Mouse (Mus musculus): Measurements from ENCODE around the gene Armcx6. TPM values are rescaled to one million over a fixed set of nuclear protein-coding genes. Genes with fewer than 3 reads are reported as not detected.

Armcx6 gene
- 3.1 TPM for polyA plus RNA-seq (2014; fragmentation: Illumina TruSeq; extraction: RNeasy Lipid Tissue Mini Kit (QIAGEN cat#74804); ENCODE audit: low read depth, low replicate concordance)

GRCm38 (mm10) chrX:134750764-134751592 is at the start of gene Armcx6:
Gene Armcx6 (minus strand): TSS chrX:134751417.

GRCm38 (mm10) chrX:134756434-134757292 is 5.4 kb upstream of the Armcx6 start, which contains the start of gene Armcx3:
Gene Armcx3 (plus strand): TSS chrX:134756595.

GRCm38 (mm10) chrX:134717752-134718308 is 33.4 kb downstream of the Armcx6 start, which contains the start of gene Armcx1:
Gene Armcx1 (plus strand): TSS chrX:134717963.

Other genes with a start within 250 kb of the Armcx6 start
- gene Timm8a1, start 209.6 kb downstream of the Armcx6 start, polyA plus RNA-seq (2014; fragmentation: Illumina TruSeq; extraction: RNeasy Lipid Tissue Mini Kit (QIAGEN cat#74804); ENCODE audit: low read depth, low replicate concordance), result 108 TPM
- gene Btk, start 167.8 kb downstream of the Armcx6 start, polyA plus RNA-seq (2014; fragmentation: Illumina TruSeq; extraction: RNeasy Lipid Tissue Mini Kit (QIAGEN cat#74804); ENCODE audit: low read depth, low replicate concordance), result 6.4 TPM
- 873 TPM for gene Rpl36a, start 165.8 kb downstream of the Armcx6 start, polyA plus RNA-seq (2014; fragmentation: Illumina TruSeq; extraction: RNeasy Lipid Tissue Mini Kit (QIAGEN cat#74804); ENCODE audit: low read depth, low replicate concordance)
- 13.8 TPM for gene Gla, start 150.3 kb downstream of the Armcx6 start, polyA plus RNA-seq (2014; fragmentation: Illumina TruSeq; extraction: RNeasy Lipid Tissue Mini Kit (QIAGEN cat#74804); ENCODE audit: low read depth, low replicate concordance)
- gene Hnrnph2, start 150.2 kb downstream of the Armcx6 start, polyA plus RNA-seq (2014; fragmentation: Illumina TruSeq; extraction: RNeasy Lipid Tissue Mini Kit (QIAGEN cat#74804); ENCODE audit: low read depth, low replicate concordance), result 198 TPM
- gene Armcx4, start 64.9 kb downstream of the Armcx6 start, polyA plus RNA-seq (2014; fragmentation: Illumina TruSeq; extraction: RNeasy Lipid Tissue Mini Kit (QIAGEN cat#74804); ENCODE audit: low read depth, low replicate concordance), result 2.9 TPM
- 27.9 TPM for gene Armcx1, start 33.5 kb downstream of the Armcx6 start, polyA plus RNA-seq (2014; fragmentation: Illumina TruSeq; extraction: RNeasy Lipid Tissue Mini Kit (QIAGEN cat#74804); ENCODE audit: low read depth, low replicate concordance)
- 78.9 TPM for gene Armcx3, start 5.2 kb upstream of the Armcx6 start, polyA plus RNA-seq (2014; fragmentation: Illumina TruSeq; extraction: RNeasy Lipid Tissue Mini Kit (QIAGEN cat#74804); ENCODE audit: low read depth, low replicate concordance)
- 18.2 TPM for gene Armcx2, start 57.8 kb upstream of the Armcx6 start, polyA plus RNA-seq (2014; fragmentation: Illumina TruSeq; extraction: RNeasy Lipid Tissue Mini Kit (QIAGEN cat#74804); ENCODE audit: low read depth, low replicate concordance)
- 0.32 TPM for gene Nxf2, start 213.3 kb upstream of the Armcx6 start, polyA plus RNA-seq (2014; fragmentation: Illumina TruSeq; extraction: RNeasy Lipid Tissue Mini Kit (QIAGEN cat#74804); ENCODE audit: low read depth, low replicate concordance)

Measured in sigmoid colon, adult 10 weeks (tissue).